Mouse (Mus musculus) liver, adult 2 months (tissue): ENCODE measurements at regions not wholly inside any gene's neighbourhood (a gene's known extent, or its start where the extent isn't known, plus 50 kb on each side); places are given as distances from the start of the nearest gene placed in this dataset.

ENCODE experiments used
- CTCF ChIP-seq: fragments of 200-500 bp; IDR thresholded peaks from 2 replicates; pipeline ENCODE4 v1.5.1; 2011; ENCODE audit warnings: low read depth, low read length, control low read depth
- POLR2A ChIP-seq: fragments of 200-500 bp; IDR thresholded peaks from 2 replicates; pipeline ENCODE4 v1.6.1; 2011; ENCODE audit warnings: low read length, control low read depth; ENCODE audit not compliant: insufficient read depth; ENCODE audit errors: extremely low read depth

DNA sequence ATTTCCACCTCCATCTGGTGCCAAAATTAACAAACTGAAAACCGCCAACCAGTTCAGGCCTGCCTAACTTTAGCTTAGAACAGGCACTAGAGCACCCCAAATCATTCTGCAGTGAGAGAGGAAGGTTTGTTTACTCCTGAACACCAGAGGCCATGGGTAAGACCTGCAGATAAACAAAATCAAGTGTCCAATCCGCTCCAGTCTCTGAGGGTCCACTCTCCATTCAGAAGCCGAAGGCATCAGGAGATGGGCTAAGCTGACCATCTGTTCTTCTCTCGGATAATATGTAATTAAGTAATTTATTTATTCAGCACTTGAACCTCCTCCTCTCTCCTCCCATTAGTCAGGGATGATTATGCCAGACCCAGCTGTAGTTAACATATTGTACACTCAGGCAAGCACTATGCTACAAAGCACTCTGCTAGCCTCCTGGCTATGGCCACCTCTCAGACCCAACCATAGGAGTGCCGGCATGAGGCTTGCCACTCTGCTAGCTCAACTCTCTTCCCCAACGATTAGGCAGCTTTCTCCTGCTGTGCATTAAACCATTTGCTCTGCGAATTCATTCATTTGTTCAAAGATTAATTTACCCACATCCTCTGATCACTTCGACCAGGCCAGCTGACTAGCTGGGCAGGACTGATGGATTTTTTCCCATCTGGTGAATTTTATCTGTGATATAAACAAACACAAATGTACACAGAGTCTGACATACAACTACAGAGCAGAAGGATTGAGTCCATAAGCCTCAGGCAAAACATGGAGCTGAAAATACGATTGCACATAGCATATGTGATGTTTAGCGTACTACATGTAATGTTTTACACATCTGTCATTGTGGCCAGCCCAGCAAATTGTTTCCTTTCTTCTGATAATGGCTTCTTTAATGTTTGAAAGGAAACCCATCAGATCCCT is 184.4 kb downstream of the Mat2b start:
- TF ChIP-seq POLR2A (no peak), CTCF (no peak)
